In the genomic region with DNA sequence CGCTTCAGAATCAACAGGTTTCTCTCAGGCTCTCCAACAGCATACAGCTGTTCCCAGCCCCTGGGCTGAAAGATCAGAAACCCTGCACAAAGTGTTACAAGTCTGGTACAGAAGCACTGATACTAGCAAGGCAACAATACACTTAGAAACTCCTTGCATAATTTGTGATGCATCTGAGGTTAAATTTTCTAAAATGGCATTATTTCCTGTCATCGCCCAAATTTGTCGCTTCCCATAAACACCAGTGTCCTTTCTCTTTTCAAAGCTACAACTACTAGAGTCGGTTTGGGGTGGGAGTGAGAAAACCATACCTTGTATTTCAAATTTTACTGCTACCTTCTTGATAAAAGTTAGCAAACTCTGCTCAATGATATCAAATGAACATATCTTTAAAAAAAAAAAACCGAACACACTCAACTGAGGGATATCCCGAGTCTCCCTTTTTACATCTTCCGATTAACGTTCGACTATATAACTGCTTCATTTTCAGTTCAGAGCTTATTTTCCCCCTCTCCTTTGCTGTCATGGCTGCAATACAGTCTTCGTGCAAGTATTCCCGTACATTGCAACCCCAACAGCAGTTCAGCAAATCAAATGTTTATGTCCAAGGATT, we compare ENCODE assay signal across 8 mouse cellular contexts. TPM values are rescaled to one million over a fixed set of nuclear protein-coding genes. Genes with fewer than 3 reads are reported as not detected.
DNase-seq lines count a peak whose midpoint lies in the region; ATAC-seq and TF ChIP-seq lines count a peak whose summit lies in the region.

No protein-coding gene starts in this region.

- no peak for ATAC-seq in heart, embryonic 11.5 days (replicated peaks; ENCODE audit: insufficient number of reproducible peaks, low FRiP score, low TSS enrichment)
- no peak for ATAC-seq in forebrain, embryonic 14.5 days
- no peak for ATAC-seq in erythroid progenitor cell, adult 5-6 weeks (replicated peaks; ENCODE audit: low FRiP score, poor library complexity, severe bottlenecking)

- peak overlapping the region; percentile 98 for H3K9ac ChIP-seq in heart, embryonic 11.5 days (ENCODE audit: low read depth, low read length)
- H3K9ac ChIP-seq in CH12.LX (ENCODE audit: insufficient read depth, low read depth), result peak overlapping the region; percentile 97
- peak overlapping the region; percentile 97 for H3K9ac ChIP-seq in forebrain, embryonic 14.5 days (ENCODE audit: low read length)

- intact Hi-C loops in heart, postnatal 36 days (cut with DNase I), result loop anchor here (2.0 kb wide), 2 partner anchors 20 to 44 kb away; a partner anchor contains a TSS

- no peak for TF ChIP-seq RAD21 in CH12.LX (IDR thresholded peaks at IDR 0.05; ENCODE audit: low read depth, low read length)

- DNase-seq in heart, postnatal 36 days, result no peak
- DNase-seq in CH12.LX (ENCODE audit: extremely low read depth), result no peak
- DNase-seq in forebrain, embryonic 14.5 days (ENCODE audit: low spot score), result no peak
- no peak for DNase-seq in kidney, adult 8-10 months
- DNase-seq in ovary, postnatal 14 days (ENCODE audit: low spot score), result no peak

- WGBS in heart, embryonic 11.5 days (ENCODE audit: insufficient replicate concordance), result 8% methylated on average over 11 of the region's 11 CpGs
- 6% methylated on average over 11 of the region's 11 CpGs for WGBS in forebrain, embryonic 14.5 days
- 3% methylated on average over 11 of the region's 11 CpGs for WGBS in macrophage (ENCODE audit: missing documents)

- in situ Hi-C loops in CH12.LX (cut with MboI; ENCODE audit: low pct_ligation_motif_present, low pct_unique_long_range_greater_than_20kb, low sequenced_read_pairs), result no loop called here

- no peak for TF ChIP-seq EP300 in CH12.LX (IDR thresholded peaks at IDR 0.05; ENCODE audit: low read length)

- H3K27me3 ChIP-seq in heart, embryonic 11.5 days (ENCODE audit: control insufficient read depth, insufficient read depth, low read length), result no peaks in the 10 kb centered on the region
- H3K27me3 ChIP-seq in CH12.LX (replicated peaks), result no peaks in the 10 kb centered on the region
- H3K27me3 ChIP-seq in forebrain, embryonic 14.5 days (replicated peaks; ENCODE audit: control insufficient read depth, insufficient read depth, low read length), result no peaks in the 10 kb centered on the region

- H3K36me3 ChIP-seq in heart, embryonic 11.5 days (ENCODE audit: control insufficient read depth, insufficient read depth, low read length), result peaks cover 24% of the 10 kb centered on the region
- H3K36me3 ChIP-seq in CH12.LX (replicated peaks in 1 of 2; ENCODE audit: control insufficient read depth in 1 of 2, insufficient read depth in 1 of 2, low read length in 1 of 2) (peaks cover 30 to 42% of the 10 kb centered on the region in 2 experiments), macrophage (ENCODE audit: inconsistent target) (peaks cover 20% of the 10 kb centered on the region)
- H3K36me3 ChIP-seq in forebrain, embryonic 14.5 days (ENCODE audit: control insufficient read depth, insufficient read depth, low read length), result peaks cover 43% of the 10 kb centered on the region

- TF ChIP-seq POLR2A in CH12.LX (IDR thresholded peaks at IDR 0.05; ENCODE audit: low read depth, low read length), result no peak

- peak overlapping the region; percentile 100 for H3K27ac ChIP-seq in heart, embryonic 11.5 days (ENCODE audit: low read depth, low read length)
- H3K27ac ChIP-seq in CH12.LX (ENCODE audit: insufficient read depth, low read depth) (peak overlapping the region; percentile 70), macrophage (peak overlapping the region; percentile 48)
- H3K27ac ChIP-seq in forebrain, embryonic 14.5 days (ENCODE audit: low read depth, low read length), result peak overlapping the region; percentile 99

- dilution Hi-C loops in CH12.LX (cut with MboI; ENCODE audit: extremely low pct_ligation_motif_present, extremely low pct_unique_long_range_greater_than_20kb, low sequenced_read_pairs), result no loop called here

- no peak for TF ChIP-seq CTCF in CH12.LX (conservative IDR thresholded peaks at IDR 0.05 in 1 of 2, IDR thresholded peaks at IDR 0.05 in 1 of 2; ENCODE audit: low read depth in 2 of 2, low read length in 2 of 2)

- H3K4me1 ChIP-seq in heart, embryonic 11.5 days (ENCODE audit: control insufficient read depth, insufficient read depth, low read length), result peaks cover 13% of the 10 kb centered on the region; the same call in 1 of the 2 replicates
- H3K4me1 ChIP-seq in CH12.LX (ENCODE audit: control insufficient read depth in 1 of 2, insufficient read depth in 2 of 2), result peaks cover 9 to 48% of the 10 kb centered on the region in 2 experiments; a peak in 3 of 4 replicates
- peaks cover 14% of the 10 kb centered on the region for H3K4me1 ChIP-seq in forebrain, embryonic 14.5 days (ENCODE audit: control insufficient read depth, insufficient read depth, low read length)

- H3K9me3 ChIP-seq in heart, embryonic 11.5 days (replicated peaks; ENCODE audit: control insufficient read depth, low read length), result no peaks in the 10 kb centered on the region
- H3K9me3 ChIP-seq in CH12.LX (replicated peaks; ENCODE audit: low read length), result no peaks in the 10 kb centered on the region
- H3K9me3 ChIP-seq in forebrain, embryonic 14.5 days (replicated peaks; ENCODE audit: control insufficient read depth, low read length), result no peaks in the 10 kb centered on the region

- H3K79me2 ChIP-seq in CH12.LX (replicated peaks; ENCODE audit: control insufficient read depth, extremely low read depth, insufficient read depth, poor library complexity, severe bottlenecking) (peaks cover 56% of the 10 kb centered on the region), macrophage (ENCODE audit: inconsistent target) (peaks cover 55% of the 10 kb centered on the region)

- H3K4me3 ChIP-seq in heart, embryonic 11.5 days (ENCODE audit: low read depth, low read length), result peak overlapping the region; percentile 95
- H3K4me3 ChIP-seq in CH12.LX (replicated peaks in 1 of 3; ENCODE audit: low read depth in 2 of 3, low read length in 2 of 3, poor library complexity in 1 of 3), result peak overlapping the region; percentile 82 to 96 (median 84)
- peak overlapping the region; percentile 91 for H3K4me3 ChIP-seq in forebrain, embryonic 14.5 days (ENCODE audit: low read depth, low read length)
- peak overlapping the region; percentile 79 for H3K4me3 ChIP-seq in macrophage (ENCODE audit: inconsistent target)

- peak overlapping the region; percentile 85 for H3K4me2 ChIP-seq in heart, embryonic 11.5 days
- H3K4me2 ChIP-seq in CH12.LX (ENCODE audit: insufficient read depth, low read depth, poor library complexity, severe bottlenecking), result peak overlapping the region; percentile 97
- peak overlapping the region; percentile 87 for H3K4me2 ChIP-seq in forebrain, embryonic 14.5 days (ENCODE audit: low read length)

RNA-seq across cellular contexts. Expression of a gene that starts 1.2 kb away (rescaled TPM):
- 702 and 712 TPM in 2 replicates for polyA plus RNA-seq in heart, embryonic 11.5 days (2014; fragmentation: Nextera tagmentation; extraction: Ambion mirVana)
- 100 to 1,000 TPM; 165 to 185 TPM for total RNA-seq in heart, postnatal 36 days (2021)
- 480 and 623 TPM in 2 replicates for total RNA-seq in CH12.LX (2012; rRNA removed)
- total RNA-seq in CH12.LX (2014; rRNA removed), result 1,752 and 1,801 TPM in 2 replicates
- polyA plus RNA-seq in CH12.LX (2012; ENCODE audit: insufficient read length, low read depth), result 960 and 1,020 TPM in 2 replicates
- 1,356 and 1,420 TPM in 2 replicates for polyA plus RNA-seq in forebrain, embryonic 14.5 days (2014; fragmentation: Nextera tagmentation; extraction: Ambion mirVana)
- total RNA-seq in macrophage (2018; cell fraction: chromatin; rRNA removed), result 10 to 100 TPM; 20.6 to 96.6 (median 61.5) TPM
- 100 to 1,000 TPM; 179 to 277 (median 220) TPM for total RNA-seq in macrophage (2018; cell fraction: cytosol; rRNA removed)
- 100 to 1,000 TPM in 5 of 26 experiments, 10 to 100 TPM in 21; 40.2 to 124 (median 69.1) TPM for total RNA-seq in macrophage (2018; cell fraction: nucleus; rRNA removed)
- 229 to 319 TPM (median 316 TPM) in 3 replicates for polyA plus RNA-seq in macrophage (2018)
- 450 and 609 TPM in 2 replicates for total RNA-seq in erythroid progenitor cell, adult 5-6 weeks (2015; ENCODE audit: low replicate concordance)
- 286 and 389 TPM in 2 replicates for total RNA-seq in erythroid progenitor cell, adult 5-6 weeks (2017; ENCODE audit: low replicate concordance)

RNA-seq across cellular contexts. Expression of a gene that starts 20.7 kb away (rescaled TPM):
- polyA plus RNA-seq in heart, embryonic 11.5 days (2014; fragmentation: Nextera tagmentation; extraction: Ambion mirVana), result 434 and 457 TPM in 2 replicates
- 100 to 1,000 TPM; 124 to 143 TPM for total RNA-seq in heart, postnatal 36 days (2021)
- total RNA-seq in CH12.LX (2012; rRNA removed), result 294 and 358 TPM in 2 replicates
- 439 and 448 TPM in 2 replicates for total RNA-seq in CH12.LX (2014; rRNA removed)
- 432 and 479 TPM in 2 replicates for polyA plus RNA-seq in CH12.LX (2012; ENCODE audit: insufficient read length, low read depth)
- 2,151 and 2,168 TPM in 2 replicates for polyA plus RNA-seq in forebrain, embryonic 14.5 days (2014; fragmentation: Nextera tagmentation; extraction: Ambion mirVana)
- total RNA-seq in macrophage (2018; cell fraction: chromatin; rRNA removed), result 100 to 1,000 TPM in 2 of 26 experiments, 10 to 100 TPM in 24; 14.6 to 172 (median 57.7) TPM
- total RNA-seq in macrophage (2018; cell fraction: cytosol; rRNA removed), result 100 to 1,000 TPM; 121 to 188 (median 157) TPM
- 100 to 1,000 TPM in 8 of 26 experiments, 10 to 100 TPM in 18; 38.4 to 219 (median 80.8) TPM for total RNA-seq in macrophage (2018; cell fraction: nucleus; rRNA removed)
- polyA plus RNA-seq in macrophage (2018), result 68.8 to 166 TPM (median 152 TPM) in 3 replicates
- 168 and 177 TPM in 2 replicates for total RNA-seq in erythroid progenitor cell, adult 5-6 weeks (2015; ENCODE audit: low replicate concordance)
- 225 and 235 TPM in 2 replicates for total RNA-seq in erythroid progenitor cell, adult 5-6 weeks (2017; ENCODE audit: low replicate concordance)

RNA-seq across cellular contexts. Expression of a gene that starts 29.4 kb away (rescaled TPM):
- polyA plus RNA-seq in heart, embryonic 11.5 days (2014; fragmentation: Nextera tagmentation; extraction: Ambion mirVana), result 131 and 133 TPM in 2 replicates
- total RNA-seq in heart, postnatal 36 days (2021), result 10 to 100 TPM; 23.5 to 23.8 TPM
- 290 and 340 TPM in 2 replicates for total RNA-seq in CH12.LX (2012; rRNA removed)
- 282 and 305 TPM in 2 replicates for total RNA-seq in CH12.LX (2014; rRNA removed)
- polyA plus RNA-seq in CH12.LX (2012; ENCODE audit: insufficient read length, low read depth), result 326 and 368 TPM in 2 replicates
- polyA plus RNA-seq in forebrain, embryonic 14.5 days (2014; fragmentation: Nextera tagmentation; extraction: Ambion mirVana), result 117 and 122 TPM in 2 replicates
- 10 to 100 TPM in 25 of 26 experiments, 1 to 10 TPM in 1; 10.0 to 98.2 (median 49.3) TPM for total RNA-seq in macrophage (2018; cell fraction: chromatin; rRNA removed)
- 10 to 100 TPM in 25 of 26 experiments, 1 to 10 TPM in 1; 8.5 to 19.6 (median 14.7) TPM for total RNA-seq in macrophage (2018; cell fraction: cytosol; rRNA removed)
- total RNA-seq in macrophage (2018; cell fraction: nucleus; rRNA removed), result 100 to 1,000 TPM in 1 of 26 experiments, 10 to 100 TPM in 24, 1 to 10 TPM in 1; 8.9 to 116 (median 27.8) TPM
- 11.4 to 41.8 TPM (median 14.7 TPM) in 3 replicates for polyA plus RNA-seq in macrophage (2018)
- total RNA-seq in erythroid progenitor cell, adult 5-6 weeks (2015; ENCODE audit: low replicate concordance), result 78.9 and 133 TPM in 2 replicates
- total RNA-seq in erythroid progenitor cell, adult 5-6 weeks (2017; ENCODE audit: low replicate concordance), result 141 and 174 TPM in 2 replicates

RNA-seq across cellular contexts. Expression of a gene that starts 43.2 kb away (rescaled TPM):
- 70.5 and 76.3 TPM in 2 replicates for polyA plus RNA-seq in heart, embryonic 11.5 days (2014; fragmentation: Nextera tagmentation; extraction: Ambion mirVana)
- 10 to 100 TPM; 13.1 to 14.2 TPM for total RNA-seq in heart, postnatal 36 days (2021)
- total RNA-seq in CH12.LX (2012; rRNA removed) (151 and 154 TPM in 2 replicates), CH12.LX (2014; rRNA removed) (59.8 and 65.3 TPM in 2 replicates)
- polyA plus RNA-seq in CH12.LX (2012; ENCODE audit: insufficient read length, low read depth) (175 and 190 TPM in 2 replicates), macrophage (2018) (54.5 to 73.7 TPM (median 60.1 TPM) in 3 replicates)
- polyA plus RNA-seq in forebrain, embryonic 14.5 days (2014; fragmentation: Nextera tagmentation; extraction: Ambion mirVana), result 95.5 and 107 TPM in 2 replicates
- 10 to 100 TPM in 25 of 26 experiments, 1 to 10 TPM in 1; 9.6 to 84.8 (median 39.6) TPM for total RNA-seq in macrophage (2018; cell fraction: chromatin; rRNA removed)
- total RNA-seq in macrophage (2018; cell fraction: cytosol; rRNA removed), result 10 to 100 TPM; 55.5 to 84.1 (median 74.9) TPM
- total RNA-seq in macrophage (2018; cell fraction: nucleus; rRNA removed), result 10 to 100 TPM; 17.9 to 67.4 (median 43.0) TPM
- total RNA-seq in erythroid progenitor cell, adult 5-6 weeks (2015; ENCODE audit: low replicate concordance), result 13.0 and 22.3 TPM in 2 replicates
- total RNA-seq in erythroid progenitor cell, adult 5-6 weeks (2017; ENCODE audit: low replicate concordance), result 9.8 and 37.2 TPM in 2 replicates

RNA-seq across cellular contexts. Expression of a gene that starts 59.4 kb away (rescaled TPM):
- polyA plus RNA-seq in heart, embryonic 11.5 days (2014; fragmentation: Nextera tagmentation; extraction: Ambion mirVana), result 5.1 and 5.7 TPM in 2 replicates
- total RNA-seq in heart, postnatal 36 days (2021), result 1 to 10 TPM; 1.5 to 2.4 TPM
- total RNA-seq in CH12.LX (2012; rRNA removed), result 8.7 and 8.9 TPM in 2 replicates
- 6.0 and 7.5 TPM in 2 replicates for total RNA-seq in CH12.LX (2014; rRNA removed)
- polyA plus RNA-seq in CH12.LX (2012; ENCODE audit: insufficient read length, low read depth), result 12.5 TPM in 2 replicates
- 11.5 and 14.6 TPM in 2 replicates for polyA plus RNA-seq in forebrain, embryonic 14.5 days (2014; fragmentation: Nextera tagmentation; extraction: Ambion mirVana)
- 10 to 100 TPM in 25 of 26 experiments, 1 to 10 TPM in 1; 7.2 to 61.1 (median 32.3) TPM for total RNA-seq in macrophage (2018; cell fraction: chromatin; rRNA removed)
- total RNA-seq in macrophage (2018; cell fraction: cytosol; rRNA removed), result 10 to 100 TPM in 23 of 26 experiments, 1 to 10 TPM in 3; 8.6 to 29.6 (median 20.3) TPM
- 10 to 100 TPM in 23 of 26 experiments, 1 to 10 TPM in 3; 7.9 to 46.7 (median 21.8) TPM for total RNA-seq in macrophage (2018; cell fraction: nucleus; rRNA removed)
- polyA plus RNA-seq in macrophage (2018), result 21.4 to 26.8 TPM (median 22.9 TPM) in 3 replicates
- 1.8 TPM in 1 of 2 replicates, not detected in the other for total RNA-seq in erythroid progenitor cell, adult 5-6 weeks (2015; ENCODE audit: low replicate concordance)
- total RNA-seq in erythroid progenitor cell, adult 5-6 weeks (2017; ENCODE audit: low replicate concordance), result 2.7 TPM in 2 replicates

Comparison
In these comparisons a context has a peak if more than half of its experiments do, and no peak if none do; other contexts are left out.
1. H3K27ac ChIP-seq: peak in every context shown above with its lines; median percentile 100 in heart, embryonic 11.5 days; 99 in forebrain, embryonic 14.5 days; 70 in CH12.LX; 48 in macrophage.